Mouse (Mus musculus) liver, embryonic 11.5 days (tissue): Measurements from ENCODE around the gene Egfl6. TPM values are rescaled to one million over a fixed set of nuclear protein-coding genes. Genes with fewer than 3 reads are reported as not detected.

Experiments
- ATAC-seq: fragments of 200-750 bp; cut with Nextera tagmentation; replicated peaks from 2 replicates; pipeline ENCODE4 v1.8.0; 2017; ENCODE audit warnings: moderate number of reproducible peaks, mild to moderate bottlenecking, moderate TSS enrichment, moderate library complexity; ENCODE audit not compliant: low FRiP score
- DNase-seq: peaks from one replicate; pipeline ENCODE4 v3.0.0-alpha.2; 2017; ENCODE audit warnings: low spot score
- H3K27ac ChIP-seq: fragments of 300-500 bp; sonication (generic); 2 replicates; pipeline ENCODE4 v1.5.1; 2014; ENCODE audit warnings: mild to moderate bottlenecking, low read depth, low read length, control low read depth
- H3K27me3 ChIP-seq: fragments of 300-500 bp; sonication (generic); replicated peaks from 2 replicates; pipeline ENCODE4 v1.6.1; 2014; ENCODE audit warnings: low read length, mixed read lengths; ENCODE audit not compliant: control insufficient read depth, insufficient read depth
- H3K36me3 ChIP-seq: fragments of 300-500 bp; sonication (generic); 2 replicates; pipeline ENCODE4 v1.6.1; 2014; ENCODE audit warnings: mild to moderate bottlenecking, low read length, moderate library complexity, mixed read lengths; ENCODE audit not compliant: control insufficient read depth, insufficient read depth
- H3K4me1 ChIP-seq: fragments of 300-500 bp; sonication (generic); replicated peaks from 2 replicates; pipeline ENCODE4 v1.6.1; 2014; ENCODE audit warnings: low read length, mixed read lengths; ENCODE audit not compliant: control insufficient read depth, insufficient read depth
- H3K4me2 ChIP-seq: fragments of 300-500 bp; sonication (generic); 2 replicates; pipeline ENCODE4 v1.6.1; 2014; ENCODE audit warnings: mild to moderate bottlenecking, control low read depth, moderate library complexity
- H3K4me3 ChIP-seq: fragments of 300-500 bp; sonication (generic); 2 replicates; pipeline ENCODE4 v1.5.1; 2014; ENCODE audit warnings: low read depth, low read length, control low read depth
- H3K9ac ChIP-seq: fragments of 300-500 bp; sonication (generic); 2 replicates; pipeline ENCODE4 v1.6.1; 2014; ENCODE audit warnings: low read depth, low read length, control low read depth
- H3K9me3 ChIP-seq: fragments of 300-500 bp; sonication (generic); 2 replicates; pipeline ENCODE4 v1.6.1; 2016; ENCODE audit warnings: low read length, inconsistent platforms, mixed read lengths; ENCODE audit not compliant: control insufficient read depth
- WGBS: fragments of 180-500 bp; shearing (Covaris S2); extraction: QIAGEN DNeasy Blood & Tissue Kit; methylation state at CpG from one replicate; pipeline ENCODE4 v1.1.7; 2014; 5-methylcytosine and 5-hydroxymethylcytosine counted together
- polyA plus RNA-seq: library from polyadenylated mRNA; unstranded; fragments of >200 nt; fragmentation: Nextera tagmentation; extraction: Ambion mirVana; gene quantifications from 2 replicates; pipeline ENCODE4 v1.2.1, GENCODE M21; 2014

The Egfl6 gene
- polyA plus RNA-seq, result 2.3 and 2.8 TPM in 2 replicates

DNA sequence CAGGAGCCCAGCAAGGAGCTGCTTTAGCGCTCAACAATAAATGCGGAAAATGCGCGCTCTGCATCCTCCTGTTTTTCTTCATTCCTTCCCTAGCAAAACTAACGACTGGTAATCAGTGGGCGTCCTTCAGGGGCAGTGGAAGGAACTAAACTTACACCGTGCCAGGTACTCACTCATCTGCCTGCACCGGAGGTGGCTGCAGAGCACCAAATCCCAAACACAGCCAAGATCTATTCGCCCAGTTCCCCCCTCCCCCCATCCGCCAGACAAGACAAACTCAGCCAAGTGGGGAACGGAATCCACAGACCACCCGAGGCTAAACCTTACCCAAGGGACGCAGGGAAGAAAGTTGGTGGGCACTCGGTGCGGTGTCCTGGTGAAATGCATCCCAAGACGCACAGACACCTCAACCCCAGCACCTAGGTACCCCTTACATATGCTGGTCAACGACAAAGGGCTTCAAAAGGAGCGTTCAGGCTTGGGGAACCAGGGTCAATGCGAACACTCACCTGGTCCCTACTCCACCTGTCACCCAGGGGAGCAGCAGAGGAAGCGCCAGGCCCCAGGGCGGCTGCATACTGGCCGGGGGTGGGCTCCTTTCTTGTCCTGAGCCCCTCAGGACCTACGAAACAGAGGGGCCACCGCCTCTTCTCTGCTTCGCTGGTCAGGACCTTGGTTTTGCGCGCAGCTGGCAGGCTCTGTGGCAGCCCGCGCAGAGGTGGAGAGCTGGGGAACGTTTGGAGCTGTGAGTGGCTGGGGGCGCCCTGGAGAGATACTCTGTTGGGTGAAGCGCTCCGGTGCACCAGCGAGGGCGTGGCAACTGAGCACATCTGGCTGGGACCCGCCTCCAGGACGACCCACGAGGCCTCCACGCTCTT is at the start of gene Egfl6:
Gene Egfl6, minus strand, starts transcription at position 774 of the 878 bp plus-strand sequence.
- no peak for ATAC-seq
- no peak within 1 kb of the TSS for H3K27ac ChIP-seq
- no peak within 1 kb of the TSS for H3K9ac ChIP-seq
- peak within 1 kb of the TSS; percentile 26 for H3K4me3 ChIP-seq
- no peaks in the 10 kb centered on the region for H3K36me3 ChIP-seq
- no peaks in the 10 kb centered on the region for H3K9me3 ChIP-seq
- no peaks in the 10 kb centered on the region for H3K4me1 ChIP-seq
- WGBS, result 18% methylated on average over 35 of the region's 39 CpGs
- peak within 1 kb of the TSS; percentile 54 for H3K4me2 ChIP-seq
- peaks cover 27% of the 10 kb centered on the region for H3K27me3 ChIP-seq
- no peak for DNase-seq

DNA sequence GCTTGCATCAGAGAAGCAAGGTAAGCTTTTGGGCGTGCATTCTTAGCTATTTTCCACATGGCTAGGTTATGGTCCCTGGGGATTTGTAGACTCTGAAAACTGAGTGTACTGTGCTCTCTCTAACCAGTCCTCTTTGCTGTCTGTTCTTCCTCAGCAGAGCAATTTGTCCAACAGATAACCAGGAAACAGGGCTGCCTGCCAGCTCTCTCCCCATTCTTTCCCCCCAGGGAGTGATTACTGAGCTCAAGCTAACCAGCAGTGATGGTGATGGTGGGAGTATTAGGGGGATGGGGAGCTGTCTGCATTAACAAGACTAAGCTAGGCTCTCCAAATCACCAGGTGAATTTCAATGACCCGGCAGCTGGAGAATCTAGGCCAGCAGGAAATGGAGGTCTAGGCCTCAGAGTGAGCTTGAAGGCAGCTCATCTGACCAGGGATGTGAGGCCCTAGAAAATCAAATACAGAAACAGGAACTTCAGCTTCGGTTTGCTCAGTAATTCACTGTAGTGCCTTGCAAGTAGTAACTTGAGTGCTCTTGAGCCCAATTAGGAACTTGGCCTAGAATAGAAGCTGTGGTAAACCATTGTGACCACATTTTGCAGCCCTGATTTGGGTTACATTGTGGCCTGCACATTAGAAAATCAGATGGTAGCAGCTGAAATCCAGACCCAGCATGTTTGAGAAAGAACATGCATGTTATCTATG is 41.5 kb upstream of the Egfl6 start:
- DNase-seq (no peak), ATAC-seq (no peak)
- 51% methylated on average over 3 of the region's 3 CpGs for WGBS

DNA sequence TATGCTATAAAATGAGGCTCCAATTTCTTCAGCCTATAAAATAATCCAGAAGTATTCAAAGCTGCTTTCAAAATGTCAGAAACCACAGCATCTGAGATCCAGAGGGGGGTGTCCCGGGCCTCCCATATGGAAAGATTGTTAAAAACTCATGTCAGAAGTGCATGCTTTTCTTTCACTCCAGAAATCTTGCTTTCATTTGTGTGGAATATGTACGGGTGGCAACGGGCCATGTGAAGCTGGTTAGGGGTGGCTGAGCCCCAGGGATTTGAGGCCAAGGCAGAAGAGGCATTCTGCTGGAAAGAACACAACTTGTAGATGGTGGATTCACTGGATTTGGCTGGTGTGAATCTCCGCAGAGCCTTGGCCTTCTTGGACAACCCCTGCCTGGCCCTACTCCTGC is 40.7 kb upstream of the Egfl6 start:
- no peak for ATAC-seq
- WGBS, result 84% methylated on average over 4 of the region's 4 CpGs
- H3K27ac ChIP-seq, result no peak overlapping the region
- no peaks in the 10 kb centered on the region; the same call in 1 of the 2 replicates for H3K27me3 ChIP-seq
- H3K9ac ChIP-seq, result no peak overlapping the region
- no peaks in the 10 kb centered on the region for H3K9me3 ChIP-seq
- no peak overlapping the region for H3K4me3 ChIP-seq
- no peaks in the 10 kb centered on the region for H3K4me1 ChIP-seq
- H3K36me3 ChIP-seq, result no peaks in the 10 kb centered on the region
- no peak overlapping the region for H3K4me2 ChIP-seq
- no peak for DNase-seq

More for the DNA sequence above, 41.5 kb upstream of the Egfl6 start:
- Histone ChIP-seq H3K9me3 (no peaks in the 10 kb centered on the region), H3K36me3 (no peaks in the 10 kb centered on the region), H3K9ac (no peak overlapping the region), H3K4me3 (no peak overlapping the region), H3K4me1 (no peaks in the 10 kb centered on the region), H3K27me3 (no peaks in the 10 kb centered on the region; the same call in 1 of the 2 replicates), H3K27ac (no peak overlapping the region), H3K4me2 (no peak overlapping the region)

DNA sequence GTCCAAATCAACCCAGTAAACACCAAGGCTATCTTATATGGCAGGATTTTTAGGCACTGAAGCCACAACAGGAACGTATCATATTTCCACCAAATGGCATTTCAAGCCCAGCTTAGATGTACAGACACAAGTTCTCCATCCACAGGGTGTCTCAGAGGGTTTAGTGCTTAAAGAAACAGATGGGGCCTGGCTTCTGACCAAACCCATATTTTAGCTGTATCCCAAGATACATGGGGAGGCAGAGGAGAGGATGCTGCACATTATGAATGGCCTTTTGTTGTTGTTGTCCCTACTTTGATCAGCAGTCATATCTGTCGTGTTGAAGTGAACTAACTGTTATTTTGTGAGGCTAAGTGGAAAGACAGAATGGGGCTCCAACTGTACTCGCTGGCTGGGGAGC is 37.7 kb upstream of the Egfl6 start:
- H3K27ac ChIP-seq, result no peak overlapping the region
- ATAC-seq, result no peak
- DNase-seq, result no peak
- H3K4me2 ChIP-seq, result no peak overlapping the region
- no peak overlapping the region for H3K4me3 ChIP-seq
- no peaks in the 10 kb centered on the region for H3K4me1 ChIP-seq
- WGBS, result 76% methylated on average over 3 of the region's 3 CpGs
- no peak overlapping the region for H3K9ac ChIP-seq
- H3K9me3 ChIP-seq, result no peaks in the 10 kb centered on the region
- H3K36me3 ChIP-seq, result no peaks in the 10 kb centered on the region
- peaks cover 7% of the 10 kb centered on the region; the same call in 1 of the 2 replicates for H3K27me3 ChIP-seq

DNA sequence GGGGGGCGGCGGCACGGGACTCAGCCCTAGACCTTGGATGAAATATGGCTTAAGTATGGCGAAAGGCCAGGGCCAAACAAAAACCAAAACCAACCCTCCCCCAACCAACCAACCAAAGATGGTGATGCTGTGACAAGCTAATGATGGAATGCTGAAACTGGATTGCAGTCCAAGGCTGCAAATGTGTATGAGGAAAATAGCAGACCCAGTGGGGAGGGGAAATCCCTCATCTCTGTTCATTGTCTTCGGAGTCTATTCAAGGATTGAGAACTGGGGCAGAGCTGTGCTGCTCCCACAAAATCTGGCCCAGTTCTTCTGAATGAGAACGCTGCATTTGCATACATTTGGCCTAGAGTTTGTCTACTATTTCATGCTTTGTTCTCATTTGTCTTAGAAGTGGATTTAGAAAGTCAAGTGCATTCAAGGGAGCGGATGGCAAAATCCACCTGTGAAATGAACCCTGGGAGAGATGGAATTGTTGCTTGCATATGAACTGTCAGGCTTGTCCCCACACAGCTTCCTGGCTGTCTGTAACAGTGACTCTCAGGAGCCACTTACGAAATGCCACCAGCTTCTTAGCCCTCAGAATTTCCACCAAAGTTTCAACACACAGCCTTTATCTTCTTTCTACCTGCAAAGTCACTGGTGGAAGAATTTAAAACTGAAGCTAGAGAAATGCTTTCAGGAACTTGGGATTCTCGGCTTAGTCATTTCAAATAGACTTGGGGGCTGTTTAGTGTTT is 36.2 kb upstream of the Egfl6 start:
- Histone ChIP-seq H3K9me3 (no peaks in the 10 kb centered on the region), H3K4me3 (no peak overlapping the region), H3K9ac (no peak overlapping the region), H3K27me3 (peaks cover 7% of the 10 kb centered on the region; the same call in 1 of the 2 replicates), H3K4me2 (no peak overlapping the region), H3K4me1 (no peaks in the 10 kb centered on the region), H3K36me3 (no peaks in the 10 kb centered on the region), H3K27ac (no peak overlapping the region)
- no peak for ATAC-seq
- WGBS, result 64% methylated on average over 9 of the region's 9 CpGs
- no peak for DNase-seq

DNA sequence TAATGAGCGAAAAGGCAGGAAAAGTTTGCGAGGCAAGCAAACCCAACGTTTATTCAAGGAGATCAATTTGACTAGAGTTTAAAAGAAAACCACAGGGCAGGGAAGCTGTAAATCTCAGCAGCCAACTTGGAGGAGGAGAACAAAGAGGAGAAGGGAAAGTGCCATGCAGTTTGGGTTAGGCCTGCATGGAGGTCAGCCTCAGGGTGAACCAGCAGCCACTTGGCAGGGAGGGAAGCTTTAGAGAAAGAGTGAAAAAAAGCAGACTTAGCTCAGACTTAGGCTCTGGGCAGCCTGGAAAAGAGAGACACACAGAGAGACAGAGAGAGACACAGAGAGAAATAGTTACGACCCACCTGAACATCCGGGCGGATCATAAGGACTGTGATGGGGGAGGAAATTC is 35.4 kb upstream of the Egfl6 start:
- WGBS, result 68% methylated on average over 6 of the region's 6 CpGs
- H3K27me3 ChIP-seq, result peaks cover 7% of the 10 kb centered on the region; the same call in 1 of the 2 replicates

DNA sequence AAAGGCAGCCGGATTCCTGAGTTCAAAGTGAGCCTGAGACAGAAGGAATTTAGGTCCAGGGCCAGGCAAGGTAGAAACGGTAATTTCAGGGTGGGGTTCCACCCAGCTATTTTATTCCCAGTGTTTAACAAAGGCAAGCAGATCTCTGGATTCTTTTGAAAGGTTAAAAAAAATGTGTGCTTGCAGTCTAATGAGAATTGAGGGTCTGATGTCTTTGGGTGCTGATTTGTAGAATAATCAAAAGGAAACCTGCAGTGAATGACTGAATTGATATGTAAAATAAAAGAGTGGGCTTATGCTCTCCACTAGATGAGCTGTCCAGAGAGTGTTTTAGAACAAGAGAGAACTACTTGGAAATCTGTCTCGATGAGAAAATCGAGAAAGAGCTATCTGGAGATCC is 33.6 kb upstream of the Egfl6 start:
- no peaks in the 10 kb centered on the region for H3K9me3 ChIP-seq
- H3K4me1 ChIP-seq, result no peaks in the 10 kb centered on the region
- 73% methylated on average over 4 of the region's 4 CpGs for WGBS
- H3K36me3 ChIP-seq, result no peaks in the 10 kb centered on the region
- H3K27me3 ChIP-seq, result peaks cover 7% of the 10 kb centered on the region
- no peak overlapping the region for H3K27ac ChIP-seq
- DNase-seq, result no peak
- no peak overlapping the region for H3K4me3 ChIP-seq
- no peak overlapping the region for H3K9ac ChIP-seq
- no peak for ATAC-seq
- no peak overlapping the region for H3K4me2 ChIP-seq

More for the DNA sequence above, 35.4 kb upstream of the Egfl6 start:
- DNase-seq (no peak), ATAC-seq (no peak)
- Histone ChIP-seq H3K27ac (no peak overlapping the region), H3K4me2 (no peak overlapping the region), H3K9ac (no peak overlapping the region), H3K9me3 (no peaks in the 10 kb centered on the region), H3K4me1 (no peaks in the 10 kb centered on the region), H3K4me3 (no peak overlapping the region), H3K36me3 (no peaks in the 10 kb centered on the region)

DNA sequence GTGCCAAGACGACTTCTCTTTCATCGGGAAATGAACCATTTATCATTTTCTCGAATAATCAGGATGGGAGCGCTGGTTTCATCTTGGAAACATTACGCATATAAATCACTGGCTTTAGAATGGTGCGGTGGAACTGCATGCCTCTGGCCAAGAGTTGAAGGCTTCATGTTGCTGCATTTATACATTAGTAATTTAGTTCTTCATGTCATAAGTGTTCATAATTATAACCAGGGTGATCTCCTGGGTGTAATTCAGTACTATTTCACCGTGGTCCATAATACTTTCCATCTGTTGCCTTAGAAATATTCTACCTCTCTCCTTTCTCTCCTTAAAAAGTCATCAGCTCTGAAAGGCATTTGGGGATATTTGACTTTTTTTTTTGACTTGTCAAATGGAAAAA is 29.7 kb upstream of the Egfl6 start:
- 80% methylated on average over 7 of the region's 7 CpGs for WGBS
- ATAC-seq, result no peak
- H3K27me3 ChIP-seq, result peaks cover 6% of the 10 kb centered on the region

More for the DNA sequence above, 29.7 kb upstream of the Egfl6 start:
- Histone ChIP-seq H3K9me3 (no peaks in the 10 kb centered on the region), H3K36me3 (no peaks in the 10 kb centered on the region), H3K4me1 (no peaks in the 10 kb centered on the region), H3K4me2 (no peak overlapping the region), H3K27ac (no peak overlapping the region), H3K9ac (no peak overlapping the region), H3K4me3 (no peak overlapping the region)
- no peak for DNase-seq
